Mouse (Mus musculus) thymus, postnatal 4 days (tissue): ENCODE data around the gene Rgs19.
A peak's percentile ranks its signal among the peaks of the same experiment; 100 is the strongest.

Source experiments
- DNase-seq: peaks from one replicate; pipeline ENCODE4 v3.0.0; 2021

Rgs19 gene

DNA sequence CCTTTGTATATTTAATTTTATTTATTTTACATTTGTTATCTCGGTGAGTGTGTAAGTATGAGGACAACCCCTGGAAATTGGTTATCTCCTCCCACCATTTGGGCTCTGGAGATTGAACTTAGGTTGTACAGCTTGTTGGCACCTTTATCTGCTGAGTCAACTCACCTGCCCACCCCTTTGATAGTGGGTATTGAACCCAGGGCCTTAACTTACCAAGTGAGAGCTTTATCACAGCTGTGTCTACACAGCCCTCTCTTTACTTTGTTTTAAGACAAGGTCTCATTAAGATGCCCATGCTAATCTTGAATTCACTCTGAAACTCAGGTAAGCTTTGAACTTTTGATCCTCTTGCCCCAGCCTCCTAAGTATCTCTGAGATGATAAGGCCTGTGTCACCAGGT, 11.8 kb downstream of the Rgs19 start:
- no peak for DNase-seq

DNA sequence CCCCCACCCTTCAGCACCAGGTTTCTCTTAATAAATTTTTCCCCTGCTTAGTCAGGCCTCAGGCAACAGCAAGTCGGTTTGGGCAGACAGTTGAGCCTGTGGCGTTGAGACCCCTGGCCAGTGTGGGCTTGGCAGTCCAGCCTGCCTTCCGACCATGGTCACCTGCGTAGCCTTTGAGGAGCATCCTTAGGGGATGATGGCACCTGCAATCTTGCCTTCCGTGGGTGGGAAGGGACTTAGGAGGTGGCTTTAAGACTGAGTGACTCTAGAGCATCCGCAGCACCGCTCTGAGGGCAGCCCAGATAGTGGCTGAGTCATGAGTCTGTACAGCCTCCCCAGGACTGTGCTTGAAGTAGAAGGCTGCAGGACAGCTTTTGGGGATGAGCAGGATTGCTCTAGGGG, 13.1 kb downstream of the Rgs19 start:
- peak; percentile 40 for DNase-seq

DNA sequence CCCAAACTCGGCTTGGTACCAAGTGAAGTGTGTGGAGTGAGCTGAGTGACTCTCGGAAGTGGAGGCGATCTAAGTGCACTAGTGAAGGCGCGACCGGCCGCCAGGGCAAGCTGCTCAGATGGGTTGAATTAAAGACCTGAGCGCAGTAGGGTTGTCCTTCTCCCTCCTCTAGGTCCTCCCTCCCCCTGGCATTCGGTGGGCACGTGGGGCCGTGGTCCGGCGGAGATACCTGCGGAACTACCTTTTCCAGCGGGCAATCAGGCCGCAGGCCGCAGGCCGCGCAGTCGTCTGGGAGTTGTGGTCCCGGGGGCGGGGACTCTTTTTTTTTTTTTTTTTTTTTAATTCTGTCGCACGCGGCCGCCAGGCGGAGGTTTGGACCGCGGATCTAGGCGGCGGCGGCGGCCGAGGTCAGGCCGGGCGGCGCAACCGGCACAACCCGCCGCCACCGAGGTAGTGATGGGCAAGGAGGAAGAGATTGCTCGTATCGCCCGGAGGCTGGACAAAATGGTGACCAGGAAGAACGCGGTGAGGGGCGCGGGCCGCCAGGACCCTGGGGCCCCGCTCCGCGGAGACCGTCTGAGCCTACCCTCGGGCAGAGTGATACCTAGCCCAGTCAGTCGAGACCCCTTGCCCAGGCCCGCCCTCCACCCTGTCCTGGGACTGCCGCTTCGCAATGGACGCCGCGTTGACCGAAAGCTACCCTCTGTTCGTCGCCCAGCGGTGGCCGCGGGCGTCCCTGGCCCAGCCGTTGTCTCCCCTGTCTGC, 13.6 kb downstream of the Rgs19 start, which contains the start of gene Tcea2:
Gene Tcea2, plus strand, starts transcription at position 360 of the 765 bp plus-strand sequence.
- DNase-seq = peak; percentile 74

DNA sequence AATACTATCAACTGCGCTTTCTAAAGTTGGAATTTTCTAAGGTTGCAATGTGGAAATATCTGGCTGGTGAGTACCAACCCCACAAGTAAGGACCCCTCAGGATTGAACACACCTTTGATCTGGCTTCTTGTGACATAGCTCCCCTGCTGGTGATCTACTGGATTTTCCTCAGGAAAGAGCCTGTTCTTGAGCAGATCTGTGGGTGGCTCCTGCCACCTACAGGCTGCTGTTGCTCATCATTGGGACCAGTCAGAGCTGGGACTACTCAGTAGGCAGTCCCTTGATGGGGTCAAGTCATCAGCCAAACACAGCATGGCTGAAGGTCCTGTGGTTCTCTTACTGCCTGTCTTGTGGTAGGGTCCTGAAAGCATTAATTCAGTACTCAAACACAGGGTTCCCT, 15.0 kb downstream of the Rgs19 start:
- DNase-seq = peak; percentile 77

DNA sequence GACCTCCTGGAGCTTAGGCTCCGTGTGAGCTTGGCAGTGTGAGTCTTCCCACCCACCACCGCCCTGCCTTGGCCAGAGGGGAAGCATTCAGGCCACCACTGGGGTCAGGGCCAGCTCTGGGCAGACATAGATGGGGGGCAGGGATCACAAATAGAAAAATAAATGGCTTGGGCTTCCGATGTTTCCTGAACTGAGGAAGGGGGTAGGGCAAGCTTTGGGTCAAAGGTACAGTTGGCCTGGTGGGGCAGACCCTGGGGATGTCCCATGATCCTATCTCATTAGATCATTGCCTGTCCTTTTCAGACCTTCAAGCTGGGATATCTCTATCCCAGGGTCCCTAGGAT, 16.1 kb downstream of the Rgs19 start:
- DNase-seq = no peak

DNA sequence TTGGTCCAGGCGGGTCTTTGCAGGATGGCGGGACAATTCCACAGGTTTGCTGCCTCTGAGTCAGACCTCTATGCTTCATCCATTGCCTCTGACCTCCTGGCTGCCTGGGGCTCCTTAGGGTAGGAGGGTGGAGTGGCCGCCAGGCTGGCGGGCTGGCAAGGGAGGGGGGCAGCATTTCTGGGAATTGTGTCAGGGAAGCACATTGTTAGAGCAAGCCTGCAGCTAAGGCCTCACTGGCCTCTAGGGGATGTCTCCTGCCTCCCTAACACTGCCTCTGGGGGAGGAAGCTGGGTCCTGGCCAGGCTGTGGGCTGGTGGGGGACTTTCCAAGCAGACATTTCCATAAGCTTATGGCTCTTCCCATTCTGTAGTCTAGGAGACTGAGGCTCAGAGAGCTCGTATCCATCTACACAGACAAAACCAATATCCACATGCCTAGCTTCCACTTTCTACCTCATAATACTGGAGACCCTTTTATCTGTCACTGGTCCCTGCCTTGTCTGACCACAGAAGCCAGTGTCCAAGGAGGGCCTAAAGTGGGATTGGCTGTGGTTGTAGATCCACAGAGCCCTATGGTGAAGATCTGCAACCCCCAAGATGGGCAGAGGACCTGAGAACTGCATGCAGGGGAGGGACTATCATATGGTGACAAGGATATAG, 16.6 kb downstream of the Rgs19 start:
- no peak for DNase-seq

DNA sequence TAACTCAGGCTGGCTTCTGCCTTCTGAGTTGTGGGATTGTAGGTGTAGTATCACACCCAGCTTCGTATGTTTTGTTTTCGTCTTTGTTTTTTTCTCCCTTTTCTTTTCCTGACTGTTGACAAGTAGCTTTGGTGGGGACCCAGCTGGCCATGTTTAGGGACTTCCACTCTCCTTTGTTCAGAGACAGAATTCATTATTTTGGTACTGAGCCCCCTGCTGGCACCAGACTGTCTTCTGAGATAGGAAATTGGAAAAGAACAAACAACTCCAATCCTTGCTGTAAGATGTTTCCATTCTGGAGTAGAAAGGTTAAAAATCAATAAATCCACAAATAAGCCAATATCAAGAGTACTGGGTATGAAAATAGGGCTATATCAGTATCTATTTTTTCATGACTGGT, 17.4 kb downstream of the Rgs19 start:
- peak; percentile 40 for DNase-seq

DNA sequence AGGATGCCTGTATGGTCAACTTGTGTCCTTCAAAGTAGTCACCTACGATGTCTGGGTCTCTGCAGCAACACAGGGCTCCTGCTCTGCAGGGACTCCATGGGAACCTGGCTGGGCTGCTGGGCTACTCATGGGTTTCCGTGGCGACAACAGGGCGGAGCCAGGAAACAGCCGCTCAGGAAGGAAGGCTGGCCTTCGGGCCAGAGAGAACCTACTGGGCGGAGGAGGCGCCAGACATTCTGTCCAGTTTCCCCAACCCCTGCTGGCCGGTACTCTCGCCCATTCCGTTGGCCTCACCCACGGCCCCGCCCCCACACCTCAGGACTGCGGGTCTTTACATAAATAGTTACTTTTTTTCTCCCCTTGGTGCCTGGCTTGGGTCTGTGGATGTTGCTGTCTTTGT, 18.3 kb downstream of the Rgs19 start:
- no peak for DNase-seq

DNA sequence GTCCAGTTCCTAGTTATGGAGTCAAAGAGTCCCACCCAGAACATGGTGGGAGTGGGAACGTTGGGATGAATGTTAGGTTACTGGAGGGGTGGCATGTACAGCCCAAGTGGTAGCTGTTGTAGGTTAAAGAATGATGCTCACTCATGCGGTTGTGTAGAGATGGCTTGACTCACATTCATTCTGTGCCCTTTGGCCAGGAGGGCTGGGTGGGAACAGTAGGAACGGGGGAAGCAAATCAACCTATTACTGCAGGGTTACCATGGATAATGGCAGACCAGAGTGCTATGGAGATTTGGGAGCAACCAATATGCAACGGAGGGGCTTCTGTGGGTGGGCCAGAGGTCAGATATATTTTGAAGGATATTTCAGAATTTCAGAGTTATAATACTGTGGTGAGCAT, 18.8 kb downstream of the Rgs19 start:
- DNase-seq = no peak

DNA sequence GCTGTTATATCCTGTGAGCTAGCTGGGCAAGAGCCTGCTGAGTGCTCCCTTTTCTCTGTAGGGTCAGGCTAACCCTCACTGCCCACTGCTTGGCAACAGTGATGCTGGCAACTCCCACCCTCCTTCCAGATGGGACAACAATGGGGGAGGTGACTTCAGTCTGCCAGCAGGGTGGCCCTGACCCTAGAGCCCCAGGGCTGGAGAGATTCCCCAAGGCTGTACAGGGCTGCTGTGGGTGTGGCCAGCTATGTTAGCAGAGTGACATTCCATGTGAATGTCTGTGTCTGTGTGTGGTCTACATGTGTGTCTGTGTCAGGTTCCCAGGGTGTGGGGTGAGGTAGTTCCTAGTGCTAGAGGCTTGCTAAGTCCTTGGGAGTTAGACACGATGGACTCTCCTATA, 20.3 kb downstream of the Rgs19 start:
- DNase-seq = no peak

DNA sequence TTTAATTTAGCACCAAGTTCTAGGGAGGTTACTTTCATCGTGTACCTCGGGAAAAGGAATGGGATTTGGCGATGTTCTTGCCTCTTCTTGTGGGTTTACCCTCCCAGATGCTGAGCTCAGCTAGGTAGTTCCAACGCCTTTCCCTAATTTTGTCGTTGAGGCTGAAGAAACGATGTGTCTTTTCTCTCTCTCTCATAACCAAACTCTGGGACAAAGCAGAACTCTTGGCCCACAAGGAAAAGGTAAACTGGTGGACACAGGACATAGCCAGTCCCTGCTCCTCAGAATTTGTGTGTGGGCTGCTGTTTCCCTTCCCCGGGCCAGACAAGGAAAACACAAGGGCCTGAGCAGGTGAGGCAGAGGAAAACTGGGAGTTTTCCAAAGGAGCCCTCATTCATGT, 21.8 kb downstream of the Rgs19 start:
- no peak for DNase-seq

DNA sequence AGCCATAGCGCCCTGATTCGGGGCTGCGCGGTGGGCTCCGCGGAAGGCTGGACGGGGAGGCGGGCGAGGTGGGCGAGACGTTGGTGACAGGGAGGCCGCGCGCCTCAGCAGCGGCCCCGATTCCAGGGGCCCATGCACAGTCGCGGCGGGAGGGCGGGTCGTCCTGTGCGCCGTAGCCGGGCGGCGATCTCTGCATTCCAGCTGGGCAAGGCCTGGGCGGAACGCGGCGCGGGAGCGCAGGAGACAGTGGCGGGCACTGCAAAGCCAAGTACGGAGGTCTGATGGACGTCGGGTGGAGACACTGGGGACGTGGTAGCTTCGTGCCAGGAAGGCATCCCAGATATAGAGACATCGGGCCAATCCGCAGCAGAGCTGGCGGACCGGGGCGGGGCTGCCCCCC, 22.5 kb downstream of the Rgs19 start, which contains the start of gene Sox18:
Gene Sox18, minus strand, starts transcription at position 315 of the 400 bp plus-strand sequence.
- no peak for DNase-seq

DNA sequence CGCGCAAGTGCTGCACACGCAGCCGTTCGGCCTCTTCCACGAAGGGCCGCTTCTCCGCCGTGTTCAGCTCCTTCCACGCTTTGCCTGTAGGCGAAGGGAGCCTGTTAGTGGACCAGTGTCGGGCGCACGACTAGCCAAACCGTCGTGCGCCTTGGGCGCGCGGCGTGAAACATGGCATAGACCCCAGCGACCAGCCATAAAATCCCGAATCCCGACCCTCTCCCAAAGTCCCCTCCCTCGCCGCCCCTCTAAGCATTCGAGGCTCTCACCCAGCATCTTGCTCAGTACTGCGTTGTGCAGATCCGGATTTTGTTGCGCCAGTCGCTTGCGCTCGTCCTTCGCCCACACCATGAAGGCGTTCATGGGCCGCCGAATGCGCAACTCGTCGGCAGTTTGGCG, 22.9 kb downstream of the Rgs19 start:
- no peak for DNase-seq

DNA sequence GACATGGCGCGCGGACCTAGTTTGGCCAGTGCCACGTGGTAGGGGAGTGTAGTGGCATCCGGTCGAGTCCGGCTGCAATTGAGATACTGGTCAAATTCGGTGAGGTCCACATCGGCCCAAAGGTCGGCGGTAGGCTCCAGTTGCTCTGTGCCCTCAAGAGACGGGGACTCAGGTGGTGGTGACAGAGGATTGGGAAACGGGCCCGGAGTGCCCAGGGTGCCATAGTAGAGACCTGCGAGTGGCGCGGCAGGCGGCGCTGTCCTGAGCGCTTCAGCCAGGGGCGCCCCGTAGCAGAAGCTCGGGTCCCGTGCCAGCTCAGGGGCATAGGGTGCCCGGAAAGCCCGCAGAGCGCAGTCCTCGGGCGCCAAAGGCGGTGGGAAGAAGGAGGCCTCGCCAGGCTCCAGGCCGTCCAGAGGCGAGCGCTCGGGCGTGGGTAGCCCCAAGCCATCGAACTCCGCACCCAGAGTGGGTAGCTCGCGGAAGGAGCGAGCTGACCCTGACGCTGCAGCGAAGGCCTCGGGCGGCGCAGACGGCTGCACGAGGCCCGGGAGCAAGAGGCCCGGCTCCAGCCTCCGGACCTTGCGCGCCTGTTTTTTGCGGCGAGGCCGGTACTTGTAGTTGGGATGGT, 23.4 kb downstream of the Rgs19 start:
- peak; percentile 40 for DNase-seq

DNA sequence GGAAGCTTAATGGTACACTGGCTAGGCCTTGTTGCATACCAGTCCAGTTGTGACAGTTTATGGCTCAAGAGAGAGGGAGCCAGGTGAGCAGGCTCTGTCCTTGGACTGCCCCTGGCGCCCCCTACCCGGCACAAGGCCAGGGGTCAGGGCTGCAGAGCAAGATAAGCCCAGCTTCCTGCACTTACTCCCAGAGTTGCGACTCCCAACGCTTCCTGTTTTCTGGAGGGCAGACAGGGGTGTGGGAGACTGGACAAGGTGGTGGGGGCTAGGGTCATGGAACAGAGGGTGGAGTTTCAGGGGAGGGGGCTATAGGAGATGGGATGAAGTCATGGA, 30.5 kb downstream of the Rgs19 start:
- no peak for DNase-seq

DNA sequence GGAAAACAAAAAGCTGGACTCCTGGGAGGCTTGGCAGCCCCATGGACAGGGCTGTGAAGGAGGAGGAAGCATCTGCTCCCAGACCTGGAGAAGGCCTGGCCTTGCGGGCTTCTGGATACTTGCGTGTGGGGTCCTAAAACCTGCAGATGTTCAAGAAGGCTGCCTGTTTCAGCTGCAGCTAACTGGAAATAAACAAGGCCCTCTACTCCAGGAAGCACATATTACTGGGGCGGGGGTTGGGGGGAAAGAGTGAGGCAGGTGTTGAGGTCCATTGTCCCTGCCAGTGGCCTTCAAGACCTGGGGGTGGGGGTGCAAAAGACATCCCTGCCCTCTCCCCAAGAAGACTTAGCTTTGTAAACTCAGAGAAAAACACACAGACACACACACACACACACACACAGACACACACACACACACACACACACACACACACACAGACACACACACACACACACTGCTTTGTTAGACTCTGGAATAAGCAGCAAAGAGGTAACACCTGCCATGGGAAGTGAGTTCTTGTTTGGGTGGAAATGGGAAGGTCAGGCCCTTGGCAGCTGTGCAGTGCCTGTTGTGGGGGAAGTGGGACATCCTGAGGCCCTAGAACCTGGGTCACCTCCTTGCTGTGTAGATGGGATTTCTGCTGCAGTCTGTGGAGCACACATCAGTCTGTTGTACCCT, 31.0 kb downstream of the Rgs19 start:
- DNase-seq = no peak

DNA sequence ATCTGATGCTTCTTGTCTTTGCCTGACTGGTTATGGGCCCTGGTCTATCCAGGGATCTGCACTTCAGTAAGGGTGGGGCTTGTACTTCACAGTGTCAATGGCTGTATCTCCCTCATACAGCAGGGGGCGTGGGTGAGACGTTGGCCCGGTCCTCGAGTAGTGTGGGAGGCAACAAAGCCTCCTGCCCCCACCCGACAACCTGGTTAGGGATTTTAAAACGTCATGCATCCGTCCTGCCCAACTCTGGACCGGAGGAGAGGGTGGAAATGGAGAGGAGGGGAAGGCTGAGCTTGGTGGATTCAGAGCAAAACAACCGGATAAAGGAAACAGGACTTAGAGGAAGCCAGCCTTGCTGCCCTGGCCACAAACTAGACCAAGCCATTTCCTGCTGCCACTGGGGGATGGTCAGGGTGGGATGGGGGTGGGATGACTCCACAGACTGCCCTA, 34.1 kb downstream of the Rgs19 start:
- DNase-seq = peak; percentile 85

DNA sequence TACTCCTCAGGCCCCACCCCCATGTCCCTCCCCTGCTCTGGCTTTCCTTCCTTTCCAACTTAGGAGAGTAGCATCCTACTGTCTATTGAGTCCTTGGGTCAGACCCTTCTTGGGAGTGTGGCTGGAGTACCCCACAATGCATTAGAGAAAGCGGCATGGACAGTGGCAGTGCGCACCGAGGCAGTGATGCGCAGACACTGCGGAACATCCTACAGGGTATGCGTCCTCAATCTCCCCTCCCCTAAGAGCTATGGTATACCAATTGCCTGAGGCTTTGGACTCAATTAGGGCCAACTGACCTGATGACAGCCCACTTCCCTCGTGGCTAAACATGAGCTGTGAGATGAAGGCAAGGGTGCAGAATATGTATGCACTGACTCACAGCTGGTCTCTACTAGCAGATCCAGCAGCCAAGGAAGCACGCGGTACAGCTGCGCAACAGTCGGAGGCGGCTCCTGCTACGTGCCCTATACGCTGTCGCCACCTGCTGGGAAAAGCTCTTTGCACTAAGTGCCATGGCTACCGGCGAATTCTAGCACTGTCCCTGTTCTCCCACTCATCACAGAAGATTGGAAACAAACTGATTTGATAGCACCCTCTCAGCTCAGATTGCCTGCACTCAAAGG, 34.7 kb downstream of the Rgs19 start:
- peak; percentile 82 for DNase-seq

DNA sequence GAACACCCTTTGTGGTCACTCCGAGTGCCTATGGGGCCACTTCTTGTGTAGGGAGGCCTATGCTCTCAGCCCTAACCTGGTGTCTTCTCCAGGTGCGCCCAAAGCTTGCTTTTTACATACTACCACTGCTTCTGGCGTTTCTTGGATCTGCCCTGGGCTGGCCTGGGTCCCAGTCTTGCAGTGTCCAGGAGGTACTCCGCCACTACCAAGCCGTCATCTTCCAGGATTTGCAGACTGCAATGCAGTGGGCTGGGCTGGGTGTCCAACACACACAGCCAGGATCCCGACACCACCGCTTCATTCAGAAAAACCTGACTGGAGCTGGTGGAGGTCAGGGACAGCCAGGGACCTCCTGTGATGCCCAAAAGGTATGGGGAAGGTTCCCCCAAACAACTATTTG, 35.2 kb downstream of the Rgs19 start:
- DNase-seq = no peak

DNA sequence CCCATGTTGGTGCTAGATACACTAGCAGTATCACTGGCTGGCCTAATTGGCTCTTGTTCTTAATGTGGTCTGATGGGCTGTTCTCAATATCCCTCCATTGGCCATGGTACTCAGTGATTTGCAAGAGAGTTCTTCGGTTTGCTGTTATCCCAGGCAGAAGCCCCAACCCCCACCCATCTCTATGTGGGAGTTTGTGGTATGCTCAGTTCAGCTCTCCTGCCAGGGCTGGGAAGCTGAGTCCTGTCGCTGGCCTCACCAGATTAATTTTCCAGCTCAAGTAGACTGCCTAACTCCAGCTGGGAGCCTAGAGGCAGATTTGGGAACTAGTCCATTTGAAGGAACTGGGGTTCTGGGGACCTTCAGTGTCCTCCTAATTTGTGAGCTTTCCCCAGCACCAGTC, 36.3 kb downstream of the Rgs19 start:
- DNase-seq = no peak

DNA sequence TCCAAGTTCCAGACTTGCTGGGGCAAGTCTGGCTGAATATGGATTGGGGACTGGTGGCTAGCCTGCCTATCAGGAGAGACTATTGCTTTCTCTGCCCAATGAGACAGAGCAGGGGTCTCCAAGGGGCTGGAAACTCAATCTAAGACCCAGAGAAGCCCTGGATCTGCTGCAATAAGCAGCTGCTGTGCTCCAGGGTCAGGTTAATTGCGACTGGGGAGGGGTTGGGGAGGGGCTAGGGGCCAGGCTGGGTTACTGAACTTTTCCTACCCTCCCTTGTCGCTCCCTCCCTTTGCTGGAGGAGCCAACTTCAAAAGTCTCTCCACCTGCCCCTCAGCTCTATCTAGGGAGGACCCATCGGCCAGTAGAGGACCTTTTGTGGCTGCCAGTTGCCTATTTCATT, 37.0 kb downstream of the Rgs19 start, which contains the start of gene Gm29797:
Gene Gm29797, plus strand, starts transcription at position 301 of the 400 bp plus-strand sequence.
- no peak for DNase-seq

DNA sequence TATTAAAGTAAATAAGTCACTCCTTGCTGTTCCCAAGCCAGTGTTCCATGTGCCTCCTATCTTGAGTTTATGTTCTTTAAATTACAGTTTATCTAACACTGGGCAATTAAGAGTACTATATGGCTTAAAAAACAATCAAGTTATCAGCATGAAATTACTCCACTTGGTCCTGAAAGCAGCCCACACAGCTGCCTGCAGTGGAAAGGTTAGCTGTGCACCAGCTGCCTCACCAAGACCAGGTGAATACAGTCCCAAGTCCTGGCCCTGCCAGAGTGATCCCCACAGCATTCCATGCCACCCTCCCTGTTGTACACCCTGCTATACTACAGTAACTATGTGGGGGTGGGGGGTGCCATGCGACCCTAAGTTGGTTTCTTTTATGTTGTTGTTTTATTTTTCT, 40.3 kb downstream of the Rgs19 start:
- no peak for DNase-seq

DNA sequence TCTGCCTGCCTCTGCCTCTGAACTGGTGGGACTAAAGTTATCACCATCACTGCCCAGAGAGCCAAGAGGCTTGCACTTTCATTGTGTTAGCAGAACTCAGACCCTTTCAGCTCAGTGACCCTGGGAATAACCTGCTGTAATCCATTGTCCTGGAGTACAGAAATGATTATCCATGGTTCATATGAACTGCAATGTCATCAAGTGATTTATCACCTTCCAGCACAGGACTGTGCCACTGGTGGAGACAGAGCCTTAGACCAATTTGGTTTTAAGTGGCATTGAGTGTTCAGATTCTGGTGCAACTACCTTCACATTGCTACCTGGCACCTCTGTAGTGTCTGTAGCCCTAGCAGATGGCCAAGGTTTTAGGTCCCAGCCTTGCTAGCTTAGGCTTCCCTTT, 40.7 kb downstream of the Rgs19 start:
- no peak for DNase-seq
